Mouse (Mus musculus): ENCODE measurements around the gene Actrt2.

Gene Actrt2

DNA sequence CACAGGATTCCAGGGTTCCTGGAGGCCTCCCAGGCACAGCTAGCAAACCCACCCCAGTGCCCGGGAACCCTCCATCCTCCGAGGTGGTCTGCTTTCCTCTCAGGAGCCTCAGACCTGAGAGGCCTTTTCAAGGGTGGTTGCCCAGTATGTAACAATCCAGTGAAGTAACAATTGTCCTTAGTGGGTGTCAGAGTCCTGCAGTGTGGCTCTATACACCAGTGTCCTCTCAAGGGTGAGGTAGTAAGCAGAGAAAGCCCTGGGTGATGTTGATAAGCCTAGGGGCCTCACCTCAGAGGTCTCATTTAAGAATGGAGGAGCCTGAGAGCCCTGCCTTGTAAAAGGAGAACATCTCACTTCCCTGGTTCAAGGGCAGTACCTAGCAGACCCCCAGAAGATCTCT, at the start of gene Actrt2:
Gene Actrt2, minus strand, starts transcription at position 101 of the 400 bp plus-strand sequence.
- DNase-seq (ENCODE audit: low spot score) = no peak

DNA sequence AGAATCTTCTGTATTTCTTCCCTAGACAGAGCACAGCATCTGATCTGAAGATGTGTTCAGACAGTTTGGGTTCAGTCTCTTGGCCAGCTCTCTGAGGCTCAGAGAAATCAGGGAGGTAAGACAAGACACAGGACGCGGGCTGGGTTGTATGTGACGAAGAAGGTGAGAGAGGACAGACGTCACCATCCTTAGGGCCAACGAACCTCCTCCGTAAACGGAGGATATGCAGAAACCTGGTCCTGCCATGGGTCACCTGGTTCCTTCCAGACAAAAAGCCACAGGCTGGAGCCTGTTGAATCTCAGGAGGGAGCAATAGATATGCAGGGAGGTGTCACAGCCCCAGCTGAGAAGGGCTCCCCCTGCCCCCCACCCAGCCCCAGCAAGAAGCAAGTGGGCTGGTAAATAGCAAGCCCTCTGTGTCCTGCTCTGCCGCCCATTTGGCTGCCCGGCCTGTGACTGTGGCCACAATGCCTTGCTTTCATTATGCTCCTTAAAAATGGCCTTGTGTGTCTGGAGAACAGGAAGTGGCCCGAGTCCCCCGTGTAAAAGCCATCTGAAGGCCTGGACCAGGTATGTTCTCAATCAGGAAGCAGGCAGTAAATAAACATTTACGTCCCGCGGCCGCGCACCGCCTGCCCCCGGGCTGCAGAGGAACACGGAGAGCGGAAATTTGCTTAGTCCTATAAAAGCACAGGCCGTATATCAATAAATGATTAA, 41.9 kb upstream of the Actrt2 start:
- no peak for DNase-seq (ENCODE audit: low spot score)

- no peak for DNase-seq (ENCODE audit: low spot score)
Observed at GRCm38 (mm10) chr4:154708811-154709210, 41.1 kb upstream of the Actrt2 start.

DNA sequence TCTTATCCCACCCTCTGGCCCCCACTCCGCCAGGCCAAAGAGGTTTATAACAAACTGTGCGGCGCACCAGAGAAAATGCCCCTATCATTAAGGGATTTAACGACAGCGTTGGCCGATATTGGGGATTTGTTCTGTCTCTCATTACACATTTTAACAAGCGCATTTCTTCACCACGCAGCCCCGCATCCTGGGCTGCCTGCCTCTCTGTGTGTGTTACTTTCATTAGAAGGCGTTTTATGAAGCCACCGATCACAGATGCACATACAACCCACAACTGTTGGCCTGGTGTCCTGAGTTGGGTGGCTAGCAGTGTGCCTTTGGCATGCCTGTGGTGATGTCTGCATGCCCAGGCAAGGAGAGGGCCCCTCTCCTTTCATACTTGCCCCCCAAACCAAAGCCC, 40.6 kb upstream of the Actrt2 start:
- DNase-seq (ENCODE audit: low spot score) = no peak

GRCm38 (mm10) chr4:154707521-154707920, 39.9 kb upstream of the Actrt2 start:
- no peak for DNase-seq (ENCODE audit: low spot score)

GRCm38 (mm10) chr4:154706442-154706841, 38.8 kb upstream of the Actrt2 start:
- DNase-seq (ENCODE audit: low spot score) = no peak

- no peak for DNase-seq (ENCODE audit: low spot score)
Observed at GRCm38 (mm10) chr4:154705681-154706080, 38.0 kb upstream of the Actrt2 start.

GRCm38 (mm10) chr4:154705056-154705455, 37.4 kb upstream of the Actrt2 start:
- DNase-seq (ENCODE audit: low spot score) = no peak

- DNase-seq (ENCODE audit: low spot score) = no peak
Observed at GRCm38 (mm10) chr4:154704591-154704990, 36.9 kb upstream of the Actrt2 start.

DNA sequence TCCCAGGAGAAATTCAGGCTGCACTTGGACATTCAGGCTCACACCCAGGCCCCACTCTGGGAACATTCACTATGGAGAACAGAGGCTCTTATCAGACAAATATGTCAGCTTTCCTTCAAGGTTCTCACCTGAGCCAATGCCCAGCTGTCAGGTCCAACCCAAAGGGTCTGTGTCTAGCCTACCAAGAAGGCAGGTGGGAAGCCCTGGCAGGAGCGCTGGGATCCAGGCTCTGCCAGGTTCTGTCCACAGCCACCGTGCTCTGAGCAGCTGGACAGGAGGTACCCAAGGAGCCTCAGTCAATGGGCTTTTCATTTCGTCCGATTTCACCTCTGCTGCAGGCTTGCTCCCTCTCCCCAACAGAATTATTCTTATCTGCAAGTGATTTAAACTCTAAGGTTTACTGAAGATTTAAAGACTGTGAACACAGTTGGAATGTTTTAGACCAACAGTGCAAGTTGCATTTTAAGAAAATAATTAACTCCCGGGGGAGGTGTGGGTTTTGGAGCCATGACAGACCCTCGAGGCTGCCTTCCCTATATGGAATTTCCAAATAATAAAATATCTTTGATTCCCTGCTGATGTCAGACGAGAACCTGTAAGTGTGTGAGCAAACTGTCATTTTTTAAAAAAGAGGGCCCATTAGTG, 35.9 kb upstream of the Actrt2 start:
- DNase-seq (ENCODE audit: low spot score) = no peak

GRCm38 (mm10) chr4:154702931-154703330, 35.3 kb upstream of the Actrt2 start:
- no peak for DNase-seq (ENCODE audit: low spot score)

DNA sequence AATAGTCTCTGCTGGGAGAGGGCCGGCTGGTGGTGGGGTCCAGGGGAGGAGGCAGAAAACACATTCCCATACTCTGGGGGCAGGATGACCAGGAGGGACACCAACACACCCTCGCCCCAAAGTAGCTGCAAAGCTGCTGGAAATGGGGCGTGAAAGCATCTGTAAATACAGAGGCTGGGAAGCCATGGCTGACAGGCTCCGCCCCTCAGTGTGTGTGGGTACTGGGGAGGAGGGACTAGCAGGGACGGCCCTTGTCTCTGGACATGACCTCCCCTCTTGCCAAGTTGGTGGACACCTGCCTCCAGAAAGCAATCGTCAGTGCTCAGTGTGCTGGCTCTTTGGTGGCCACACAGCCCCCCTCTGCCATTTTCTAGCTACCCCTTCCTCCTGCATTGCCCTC, 34.5 kb upstream of the Actrt2 start:
- DNase-seq (ENCODE audit: low spot score) = no peak

DNA sequence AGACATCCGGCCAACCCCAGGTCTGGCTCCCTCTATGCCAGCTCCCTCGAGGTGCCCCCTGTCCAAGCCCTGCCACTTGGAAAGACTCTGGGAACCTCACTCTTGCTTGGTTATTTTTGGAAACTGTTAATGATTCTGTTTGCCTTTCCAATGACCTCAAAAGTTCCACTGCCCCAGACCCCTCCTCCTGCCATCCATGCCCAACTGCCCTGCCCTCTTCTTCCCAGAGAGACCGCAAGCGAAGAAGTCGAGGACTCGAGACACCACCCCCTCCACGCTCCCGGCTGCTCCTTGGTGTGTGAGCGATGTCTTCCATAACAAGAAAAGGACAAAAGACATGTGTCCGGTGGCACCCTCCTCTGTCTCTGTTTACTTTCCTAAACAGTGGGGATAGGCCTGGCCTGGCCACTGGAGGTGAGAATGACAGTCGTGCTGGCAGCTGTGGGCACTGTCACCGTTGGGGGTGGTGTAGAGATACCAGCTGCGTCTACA, 33.3 kb upstream of the Actrt2 start:
- no peak for DNase-seq (ENCODE audit: low spot score)

DNA sequence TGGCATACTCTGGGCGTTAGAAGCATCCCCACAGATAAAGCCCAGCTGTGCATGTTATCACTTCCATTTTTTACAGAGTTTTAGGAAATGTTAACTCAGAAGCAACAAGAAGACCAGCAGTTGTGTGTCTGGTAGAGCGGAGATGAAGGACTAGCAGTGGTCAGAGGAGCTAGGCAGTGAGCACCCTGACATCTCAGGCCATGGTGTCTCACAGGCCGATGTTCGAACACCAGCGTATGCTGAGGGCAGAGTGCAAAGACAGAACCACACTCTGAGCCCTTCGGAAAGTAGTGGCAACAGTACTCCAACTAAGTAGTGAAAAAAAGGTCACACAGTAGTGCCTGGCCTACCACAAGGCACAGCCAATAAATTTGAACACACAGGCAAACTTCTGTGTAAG, 32.8 kb upstream of the Actrt2 start:
- no peak for DNase-seq (ENCODE audit: low spot score)

DNA sequence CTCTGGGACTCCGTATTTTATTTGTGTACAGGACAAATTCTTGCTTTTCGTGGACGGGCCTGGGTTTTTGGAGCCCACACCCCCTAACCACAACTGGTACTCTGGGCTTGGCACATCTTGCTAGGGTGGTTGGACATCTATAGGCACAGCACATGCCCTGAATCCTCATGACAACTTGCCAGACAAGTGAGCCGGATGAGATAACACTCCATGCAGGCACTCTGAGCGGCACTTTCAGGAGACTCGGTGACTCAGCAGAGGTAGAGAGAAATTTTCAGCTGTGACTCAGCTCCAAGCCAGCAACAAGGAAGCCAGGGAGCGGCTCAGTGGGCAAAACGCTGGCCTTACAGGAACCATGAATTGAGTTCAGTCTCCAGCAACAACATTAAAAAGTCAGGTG, 31.6 kb upstream of the Actrt2 start:
- DNase-seq (ENCODE audit: low spot score) = no peak

DNA sequence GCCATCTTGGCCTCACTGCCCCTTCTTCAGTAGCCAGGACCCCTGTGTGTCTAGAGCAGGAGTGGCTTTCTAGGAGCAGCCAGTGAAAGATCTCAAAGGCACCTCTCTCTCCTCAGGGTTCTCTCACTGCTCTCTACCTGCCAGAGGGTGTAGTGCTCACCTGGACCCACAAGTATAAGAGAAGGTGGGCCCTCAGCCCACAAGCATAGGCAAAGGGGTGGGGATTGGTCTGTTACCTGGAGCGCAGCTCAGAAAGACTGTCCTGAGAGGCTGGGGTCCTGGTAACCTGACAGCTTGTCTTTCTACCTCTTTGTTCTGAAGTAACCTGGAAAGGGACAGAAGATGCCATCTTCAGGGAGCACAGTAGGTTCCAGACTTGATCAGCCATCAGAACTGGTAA, 31.0 kb upstream of the Actrt2 start:
- no peak for DNase-seq (ENCODE audit: low spot score)

- DNase-seq (ENCODE audit: low spot score) = no peak
Observed at GRCm38 (mm10) chr4:154698021-154698590, 30.4 kb upstream of the Actrt2 start.

- DNase-seq (ENCODE audit: low spot score) = no peak
Observed at GRCm38 (mm10) chr4:154697476-154697875, 29.8 kb upstream of the Actrt2 start.

DNA sequence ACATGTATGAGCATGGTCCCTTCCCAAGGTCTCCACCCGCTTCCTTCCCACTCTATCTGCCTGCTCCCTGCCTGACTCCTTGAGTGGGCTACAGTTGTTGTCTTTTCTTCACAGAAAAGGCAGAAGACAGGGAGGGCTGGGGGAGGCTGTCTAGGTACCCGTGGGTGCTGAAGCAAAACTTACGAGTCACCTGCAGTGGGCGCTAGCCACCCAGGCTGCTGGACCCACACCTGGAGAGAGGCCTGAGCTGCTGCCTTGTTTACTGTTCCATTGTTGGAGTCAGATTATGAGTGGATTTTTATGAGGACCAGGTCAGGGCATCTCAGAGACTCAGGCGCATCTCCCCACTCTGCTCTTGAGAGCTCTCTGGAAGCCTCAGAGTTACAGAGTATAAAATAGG, 28.9 kb upstream of the Actrt2 start:
- DNase-seq (ENCODE audit: low spot score) = no peak

DNA sequence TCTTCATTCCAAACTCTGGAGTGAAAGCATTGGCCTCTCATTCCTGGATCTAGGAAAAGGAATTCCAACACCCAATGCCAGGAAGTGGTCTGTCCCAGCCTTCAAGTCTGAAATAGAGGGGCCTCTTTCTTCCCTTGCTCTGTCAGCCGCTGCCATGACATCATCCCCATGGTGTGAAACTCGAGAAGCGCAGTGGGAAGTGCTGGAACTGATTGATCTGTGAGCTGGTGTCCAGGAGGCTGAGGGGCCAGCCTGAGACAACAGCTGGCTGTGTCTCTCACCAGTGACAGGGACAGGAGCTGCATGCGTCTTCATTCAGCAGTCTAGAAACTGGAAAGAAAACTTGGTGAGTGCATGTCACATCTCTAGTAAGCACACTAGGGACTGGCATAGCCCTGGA, 28.5 kb upstream of the Actrt2 start:
- DNase-seq (ENCODE audit: low spot score) = no peak

DNA sequence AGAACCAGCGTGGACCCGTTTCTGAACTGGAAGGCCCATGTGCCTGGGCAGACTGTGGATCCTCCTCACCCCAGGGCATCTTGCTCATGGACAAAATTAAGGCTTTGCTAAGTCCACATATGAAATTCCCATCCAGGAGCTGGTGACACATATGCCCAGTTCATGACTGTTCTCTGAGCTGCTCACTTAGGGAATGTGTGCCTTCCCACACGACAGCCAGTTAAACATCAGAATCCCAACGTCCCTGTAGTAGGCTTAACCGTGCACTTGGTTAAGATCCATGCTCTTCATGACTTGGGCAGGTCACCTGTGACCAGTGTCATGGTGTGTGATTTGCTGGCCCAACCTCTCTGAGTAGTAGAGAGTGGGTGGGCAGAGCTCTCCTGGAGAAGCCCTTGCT, 26.7 kb upstream of the Actrt2 start:
- no peak for DNase-seq (ENCODE audit: low spot score)

- no peak for DNase-seq (ENCODE audit: low spot score)
Observed at GRCm38 (mm10) chr4:154693348-154694015, 25.8 kb upstream of the Actrt2 start.
